Mouse (Mus musculus) ovary, postnatal 10 days (tissue): ENCODE results near the gene Abi3.
A peak's percentile ranks its signal among the peaks of the same experiment; 100 is the strongest.

Experiments
- DNase-seq: peaks from one replicate; pipeline ENCODE4 v3.0.0; 2022; ENCODE audit warnings: low spot score

The Abi3 gene

GRCm38 (mm10) chr11:95838999-95839868 is 3.0 kb downstream of the Abi3 start:
- DNase-seq, result no peak

GRCm38 (mm10) chr11:95838598-95838997 is 3.7 kb downstream of the Abi3 start:
- no peak for DNase-seq

- DNase-seq, result peak; percentile 41
These were observed 5.2 kb downstream of the Abi3 start, which contains the start of gene Gngt2 for GRCm38 (mm10) chr11:95837059-95837458. Gene Gngt2, plus strand, starts transcription at chr11:95837216.

GRCm38 (mm10) chr11:95836433-95836832 is 5.8 kb downstream of the Abi3 start:
- no peak for DNase-seq

- DNase-seq, result no peak
These were observed 6.4 kb downstream of the Abi3 start for GRCm38 (mm10) chr11:95835832-95836231.

- no peak for DNase-seq
These were observed 7.2 kb downstream of the Abi3 start for GRCm38 (mm10) chr11:95834742-95835710.

- no peak for DNase-seq
These were observed 8.1 kb downstream of the Abi3 start for GRCm38 (mm10) chr11:95834143-95834667.

GRCm38 (mm10) chr11:95833631-95834142 is 8.6 kb downstream of the Abi3 start:
- DNase-seq, result no peak

GRCm38 (mm10) chr11:95833006-95833570 is 9.2 kb downstream of the Abi3 start:
- no peak for DNase-seq

- no peak for DNase-seq
These were observed 9.9 kb downstream of the Abi3 start for GRCm38 (mm10) chr11:95832129-95833005.

- no peak for DNase-seq
These were observed 10.6 kb downstream of the Abi3 start for GRCm38 (mm10) chr11:95831641-95832040.

GRCm38 (mm10) chr11:95831276-95831619 is 11.0 kb downstream of the Abi3 start:
- no peak for DNase-seq

- no peak for DNase-seq
These were observed 11.6 kb downstream of the Abi3 start for GRCm38 (mm10) chr11:95830411-95831275.

- no peak for DNase-seq
These were observed 12.7 kb downstream of the Abi3 start for GRCm38 (mm10) chr11:95829526-95830050.

- no peak for DNase-seq
These were observed 13.9 kb downstream of the Abi3 start for GRCm38 (mm10) chr11:95828181-95828964.

GRCm38 (mm10) chr11:95827464-95828085 is 14.7 kb downstream of the Abi3 start:
- DNase-seq, result no peak

- no peak for DNase-seq
These were observed 15.2 kb downstream of the Abi3 start for GRCm38 (mm10) chr11:95827168-95827447.

- no peak for DNase-seq
These were observed 15.7 kb downstream of the Abi3 start for GRCm38 (mm10) chr11:95826317-95827167.
